8 mouse cellular contexts compared by ENCODE assay signal in genomic region chr14:76505439-76506220, GRCm38 (mm10). TPM values are rescaled to one million over a fixed set of nuclear protein-coding genes. Genes with fewer than 3 reads are reported as not detected.
DNase-seq lines count a peak whose midpoint lies in the region; ATAC-seq and TF ChIP-seq lines count a peak whose summit lies in the region.

No protein-coding gene starts in this region.

- no peak for TF ChIP-seq CTCF in lung, adult 2 months (IDR thresholded peaks at IDR 0.05; ENCODE audit: insufficient read depth, low read length)
- TF ChIP-seq CTCF in olfactory bulb, adult 2 months (IDR thresholded peaks at IDR 0.05; ENCODE audit: insufficient read depth, low read depth, low read length): no peak

- H3K9me3 ChIP-seq in ES-E14 (ENCODE audit: control insufficient read depth, insufficient read depth, low read depth, low read length): no peaks in the 10 kb centered on the region
- no peaks in the 10 kb centered on the region for H3K9me3 ChIP-seq in forebrain, embryonic 14.5 days (replicated peaks; ENCODE audit: control insufficient read depth, low read length)

- H3K36me3 ChIP-seq in ES-E14 (ENCODE audit: control insufficient read depth, insufficient read depth, low read length, poor library complexity, severe bottlenecking): peaks cover 19% of the 10 kb centered on the region
- peaks cover 34% of the 10 kb centered on the region for H3K36me3 ChIP-seq in forebrain, embryonic 14.5 days (ENCODE audit: control insufficient read depth, insufficient read depth, low read length)

- DNase-seq in ES-E14 (ENCODE audit: low read depth, low spot score): peak; percentile 95
- peak; percentile 90 for DNase-seq in cerebellum, adult 11 months
- DNase-seq in forebrain, embryonic 14.5 days (ENCODE audit: low spot score): peak; percentile 99
- DNase-seq in heart, postnatal 14 days: peak; percentile 90 to 92
- DNase-seq in layer of hippocampus, adult 18-20 months (ENCODE audit: low spot score in 2 of 2): peak; percentile 67 to 89
- DNase-seq in lung, adult 2 months: peak; percentile 82
- peak; percentile 40 for DNase-seq in thymus, adult 18-20 months

- peak overlapping the region; percentile 96 for H3K4me2 ChIP-seq in forebrain, embryonic 14.5 days (ENCODE audit: low read length)

- intact Hi-C loops in heart, postnatal 14 days (cut with DNase I): loop anchor here (2.0 to 5.0 kb wide), 8 partner anchors 52 to 313 kb away; partner anchors contain the start of gene Serp2

- peak overlapping the region; percentile 94 to 98 for H3K4me3 ChIP-seq in ES-E14 (ENCODE audit: insufficient read depth in 1 of 2, low read depth in 1 of 2, low read length in 2 of 2, poor library complexity in 1 of 2, severe bottlenecking in 1 of 2)
- peak overlapping the region; percentile 78 for H3K4me3 ChIP-seq in forebrain, embryonic 14.5 days (ENCODE audit: low read depth, low read length)
- H3K4me3 ChIP-seq in lung, adult 2 months (replicated peaks; ENCODE audit: extremely low read depth, low read depth, low read length): peak overlapping the region; percentile 95
- H3K4me3 ChIP-seq in olfactory bulb, adult 2 months (ENCODE audit: insufficient read depth, low read depth, low read length): peak overlapping the region; percentile 88

- no peaks in the 10 kb centered on the region for H3K27me3 ChIP-seq in forebrain, embryonic 14.5 days (replicated peaks; ENCODE audit: control insufficient read depth, insufficient read depth, low read length)

- in situ Hi-C loops in ES-E14 (cut with MboI; ENCODE audit: low sequenced_read_pairs in 2 of 2, unreplicated experiment in 2 of 2): loop anchor here (10.0 to 25.0 kb wide), 3 partner anchors 369 to 499 kb away; no protein-coding TSS in a partner anchor

- under 1% methylated on average over 31 of the region's 31 CpGs for WGBS in forebrain, embryonic 14.5 days
- WGBS in lung, adult 2 months: under 1% methylated on average over 31 of the region's 31 CpGs
- WGBS in olfactory bulb, adult 2 months: under 1% methylated on average over 31 of the region's 31 CpGs

- H3K27ac ChIP-seq in ES-E14 (ENCODE audit: insufficient read depth, low read depth, low read length, poor library complexity, severe bottlenecking): peak overlapping the region; percentile 100
- H3K27ac ChIP-seq in forebrain, embryonic 14.5 days (ENCODE audit: low read depth, low read length): peak overlapping the region; percentile 100
- H3K27ac ChIP-seq in olfactory bulb, adult 2 months (ENCODE audit: insufficient read depth, low read depth, low read length): peak overlapping the region; percentile 99

- H3K9ac ChIP-seq in ES-E14 (ENCODE audit: insufficient read depth, low read depth, low read length, poor library complexity, severe bottlenecking): peak overlapping the region; percentile 99
- peak overlapping the region; percentile 99 for H3K9ac ChIP-seq in forebrain, embryonic 14.5 days (ENCODE audit: low read length)

- H3K4me1 ChIP-seq in ES-E14 (ENCODE audit: control insufficient read depth in 2 of 2, insufficient read depth in 2 of 2, low read length in 2 of 2, poor library complexity in 1 of 2): peaks cover 0 to 1% of the 10 kb centered on the region in 2 experiments; a peak in 2 of 4 replicates
- H3K4me1 ChIP-seq in forebrain, embryonic 14.5 days (ENCODE audit: control insufficient read depth, insufficient read depth, low read length): peaks cover 14% of the 10 kb centered on the region
- peaks cover 2% of the 10 kb centered on the region for H3K4me1 ChIP-seq in lung, adult 2 months (ENCODE audit: control insufficient read depth, insufficient read depth, low read length)
- peaks cover 10% of the 10 kb centered on the region; the same call in 1 of the 2 replicates for H3K4me1 ChIP-seq in olfactory bulb, adult 2 months (ENCODE audit: control insufficient read depth, insufficient read depth, low read length)

- ATAC-seq in forebrain, embryonic 14.5 days: peak; percentile 82

- peak; percentile 63; the same call in 1 of the 2 replicates for TF ChIP-seq POLR2A in lung, adult 2 months (IDR thresholded peaks at IDR 0.05; ENCODE audit: borderline replicate concordance, extremely low read depth, low read depth, low read length)
- TF ChIP-seq POLR2A in olfactory bulb, adult 2 months (IDR thresholded peaks at IDR 0.05; ENCODE audit: insufficient read depth, low read depth, low read length): peak; percentile 61

TF ChIP-seq in ES-E14, 5 proteins besides CTCF, POLR2A, EP300 and RAD21:
- TF ChIP-seq CHD2 (IDR thresholded peaks at IDR 0.05; ENCODE audit: low read depth, low read length) (peak; percentile 88; the same call in 1 of the 2 replicates), ZNF384 (IDR thresholded peaks at IDR 0.05; ENCODE audit: low read depth, low read length) (no peak), MAFK (IDR thresholded peaks at IDR 0.05; ENCODE audit: insufficient read depth, low read depth, low read length) (peak; percentile 79)
TF ChIP-seq in ES-E14: peak in this region for 2.

RNA-seq across cellular contexts. Expression of gene Serp2, which starts 51.1 kb away (rescaled TPM):
- total RNA-seq in ES-E14 (2012; rRNA removed): 3.2 and 3.5 TPM in 2 replicates
- polyA plus RNA-seq in forebrain, embryonic 14.5 days (2014; fragmentation: Nextera tagmentation; extraction: Ambion mirVana): 141 and 147 TPM in 2 replicates
- 1 to 10 TPM in 1 of 2 experiments, under 1 TPM in 1; 0.68 to 1.0 TPM for total RNA-seq in heart, postnatal 14 days (2021)
- total RNA-seq in layer of hippocampus, adult 18-20 months (2021): 100 to 1,000 TPM; 150 to 152 TPM
- polyA plus RNA-seq in lung, adult 2 months (2012; rRNA removed): 2.9 and 3.1 TPM in 2 replicates
- not detected in 2 replicates for polyA plus RNA-seq in olfactory bulb, adult 2 months (2012; ENCODE audit: insufficient read depth, insufficient read length, low replicate concordance, missing spikeins)

Comparison
In these comparisons a context has a peak if more than half of its experiments do, and no peak if none do; other contexts are left out.
1. Peak in every context shown above with its lines: DNase-seq, ATAC-seq, H3K4me3 ChIP-seq and H3K27ac ChIP-seq.
2. DNase-seq: peak in every context shown above with its lines; median percentile 99 in forebrain, embryonic 14.5 days; 95 in ES-E14; 91 in heart, postnatal 14 days; 90 in cerebellum, adult 11 months; 82 in lung, adult 2 months; 78 in layer of hippocampus, adult 18-20 months; 40 in thymus, adult 18-20 months.
3. RNA of gene Serp2, which starts 51.1 kb away (total RNA-seq): 150 to 152 TPM in layer of hippocampus, adult 18-20 months; 3.2 to 3.5 TPM in ES-E14 and 0.68 to 1.0 TPM in heart, postnatal 14 days; every median in the first group is over 10 times any median in the second.